In the genomic region with DNA sequence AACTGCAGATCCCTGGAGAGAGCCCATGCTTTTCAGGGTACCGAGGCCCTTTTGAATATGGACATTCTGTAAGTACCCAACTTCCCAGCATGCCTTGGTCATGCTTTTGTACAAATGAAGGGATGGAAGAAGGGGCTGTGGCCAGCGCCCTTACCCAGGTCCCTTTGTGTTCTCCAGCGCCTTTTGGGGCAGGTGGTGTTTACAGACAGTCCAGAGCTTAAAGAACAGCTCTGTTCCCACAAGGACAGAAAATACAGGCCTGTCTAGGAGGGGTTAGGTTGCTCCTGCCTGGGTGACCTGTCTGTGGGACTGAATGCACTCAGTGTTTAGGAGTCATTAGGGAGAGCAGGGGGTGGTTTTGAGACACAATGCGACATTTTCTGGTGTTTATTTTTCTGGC, we compare ENCODE assay signal across 9 mouse cellular contexts. TPM values are rescaled to one million over a fixed set of nuclear protein-coding genes. Genes with fewer than 3 reads are reported as not detected.
DNase-seq lines count a peak whose midpoint lies in the region; ATAC-seq lines count a peak whose summit lies in the region.
"Had no signal": no experiment of that assay in that cellular context is flagged by ENCODE, and none has a peak within 500 bp of the region (broad histone marks: within the 10 kb centered on the region; RNA-seq: fewer than 3 reads in every experiment).

No protein-coding gene starts in this region.

- 44% methylated on average over 4 of the region's 4 CpGs for WGBS in kidney, embryonic 16.5 days
- 43% methylated on average over 4 of the region's 4 CpGs for WGBS in kidney, embryonic 14.5 days
- 22% methylated on average over 4 of the region's 4 CpGs for WGBS in forebrain, embryonic 10.5 days
- WGBS in limb, embryonic 11.5 days, result 32% methylated on average over 4 of the region's 4 CpGs
- 13% methylated on average over 4 of the region's 4 CpGs for WGBS in neural tube, embryonic 15.5 days

- H3K4me2 ChIP-seq in kidney, embryonic 16.5 days (replicated peaks; ENCODE audit: low read depth, low read length), result no peak overlapping the region
- no peak overlapping the region for H3K4me2 ChIP-seq in kidney, embryonic 14.5 days (replicated peaks; ENCODE audit: low read depth, low read length)
- 0 out of 2 replicates have a peak overlapping the region, but pooled peaks have one; percentile 7 for H3K4me2 ChIP-seq in limb, embryonic 11.5 days (ENCODE audit: low read depth, severe bottlenecking)
- H3K4me2 ChIP-seq in neural tube, embryonic 15.5 days, result peak overlapping the region; percentile 15; the same call in 1 of the 2 replicates

- H3K9ac ChIP-seq in kidney, embryonic 16.5 days (replicated peaks; ENCODE audit: low read length), result peak overlapping the region; percentile 6; the same call in 1 of the 2 replicates
- no peak overlapping the region for H3K9ac ChIP-seq in kidney, embryonic 14.5 days (ENCODE audit: low read depth, low read length)
- no peak overlapping the region for H3K9ac ChIP-seq in limb, embryonic 11.5 days (ENCODE audit: low read length)
- H3K9ac ChIP-seq in neural tube, embryonic 15.5 days (replicated peaks), result 0 out of 2 replicates have a peak overlapping the region, but pooled peaks have one; percentile 6

- no peaks in the 10 kb centered on the region for H3K36me3 ChIP-seq in kidney, embryonic 16.5 days (ENCODE audit: insufficient read depth, low read length)
- 0 out of 2 replicates have a peak, but pooled peaks cover 3% of the 10 kb centered on the region for H3K36me3 ChIP-seq in kidney, embryonic 14.5 days (ENCODE audit: control insufficient read depth, insufficient read depth, low read length)
- H3K36me3 ChIP-seq in forebrain, embryonic 10.5 days (replicated peaks), result peaks cover 43% of the 10 kb centered on the region
- no peaks in the 10 kb centered on the region; the same call in 1 of the 2 replicates for H3K36me3 ChIP-seq in limb, embryonic 11.5 days (ENCODE audit: control insufficient read depth, insufficient read depth, low read length)
- no peaks in the 10 kb centered on the region for H3K36me3 ChIP-seq in neural tube, embryonic 15.5 days

- H3K4me1 ChIP-seq in kidney, embryonic 16.5 days (ENCODE audit: insufficient read depth, low read length), result peaks cover 62% of the 10 kb centered on the region
- H3K4me1 ChIP-seq in kidney, embryonic 14.5 days (ENCODE audit: control insufficient read depth, insufficient read depth, low read length), result peaks cover 58% of the 10 kb centered on the region
- peaks cover 77% of the 10 kb centered on the region for H3K4me1 ChIP-seq in forebrain, embryonic 10.5 days
- peaks cover 57% of the 10 kb centered on the region for H3K4me1 ChIP-seq in limb, embryonic 11.5 days (ENCODE audit: control insufficient read depth, insufficient read depth, low read length)
- peaks cover 84% of the 10 kb centered on the region for H3K4me1 ChIP-seq in neural tube, embryonic 15.5 days

- peak; percentile 36 for DNase-seq in forebrain, embryonic 10.5 days (ENCODE audit: extremely low spot score, low spot score)
- peak; percentile 34 for DNase-seq in limb, embryonic 11.5 days (ENCODE audit: low spot score)
- no peak for DNase-seq in urinary bladder, postnatal 25 days (ENCODE audit: low spot score)
- DNase-seq in thymus, postnatal 25 days, result no peak
- DNase-seq in kidney, adult 11 months, result no peak
- DNase-seq: adrenal gland, postnatal 10 days had no signal

- H3K27ac ChIP-seq in kidney, embryonic 16.5 days (ENCODE audit: low read length), result 0 out of 2 replicates have a peak overlapping the region, but pooled peaks have one; percentile 28
- H3K27ac ChIP-seq in kidney, embryonic 14.5 days (ENCODE audit: low read depth, low read length), result no peak overlapping the region
- peak overlapping the region; percentile 72 for H3K27ac ChIP-seq in forebrain, embryonic 10.5 days
- H3K27ac ChIP-seq in limb, embryonic 11.5 days (replicated peaks; ENCODE audit: low read depth, low read length), result peak overlapping the region; percentile 74
- H3K27ac ChIP-seq in neural tube, embryonic 15.5 days (replicated peaks), result peak overlapping the region; percentile 59; the same call in 1 of the 2 replicates

- ATAC-seq in kidney, embryonic 16.5 days (ENCODE audit: low FRiP score, low TSS enrichment), result no peak
- ATAC-seq in kidney, embryonic 14.5 days (ENCODE audit: low FRiP score, low TSS enrichment), result no peak
- ATAC-seq in limb, embryonic 11.5 days (ENCODE audit: insufficient number of reproducible peaks, low FRiP score, low TSS enrichment, low read depth), result no peak
- ATAC-seq in neural tube, embryonic 15.5 days (ENCODE audit: low FRiP score), result no peak

- H3K4me3 ChIP-seq in kidney, embryonic 16.5 days (ENCODE audit: low read length), result no peak overlapping the region
- H3K4me3 ChIP-seq in kidney, embryonic 14.5 days (ENCODE audit: low read length), result no peak overlapping the region
- H3K4me3 ChIP-seq in forebrain, embryonic 10.5 days, result peak overlapping the region; percentile 5; the same call in 1 of the 2 replicates
- H3K4me3 ChIP-seq in limb, embryonic 11.5 days (ENCODE audit: low read depth, low read length), result no peak overlapping the region
- no peak overlapping the region for H3K4me3 ChIP-seq in neural tube, embryonic 15.5 days (replicated peaks)

- H3K27me3 ChIP-seq in kidney, embryonic 16.5 days (ENCODE audit: insufficient read depth, low read length), result no peaks in the 10 kb centered on the region
- no peaks in the 10 kb centered on the region for H3K27me3 ChIP-seq in kidney, embryonic 14.5 days (ENCODE audit: control insufficient read depth, insufficient read depth, low read length)
- no peaks in the 10 kb centered on the region for H3K27me3 ChIP-seq in forebrain, embryonic 10.5 days (ENCODE audit: poor library complexity, severe bottlenecking)
- H3K27me3 ChIP-seq in limb, embryonic 11.5 days (ENCODE audit: control insufficient read depth, insufficient read depth, low read length), result no peaks in the 10 kb centered on the region
- H3K27me3 ChIP-seq in neural tube, embryonic 15.5 days (replicated peaks), result no peaks in the 10 kb centered on the region

- no peaks in the 10 kb centered on the region for H3K9me3 ChIP-seq in kidney, embryonic 16.5 days (ENCODE audit: low read length)
- H3K9me3 ChIP-seq in kidney, embryonic 14.5 days (ENCODE audit: control insufficient read depth, low read length), result no peaks in the 10 kb centered on the region; the same call in 1 of the 2 replicates
- H3K9me3 ChIP-seq in forebrain, embryonic 10.5 days, result peaks cover 12% of the 10 kb centered on the region; the same call in 1 of the 2 replicates
- no peaks in the 10 kb centered on the region for H3K9me3 ChIP-seq in limb, embryonic 11.5 days (ENCODE audit: control insufficient read depth, low read length)
- no peaks in the 10 kb centered on the region for H3K9me3 ChIP-seq in neural tube, embryonic 15.5 days (replicated peaks)

RNA-seq across cellular contexts. Expression of a gene that starts 6.4 kb away (rescaled TPM):
- polyA plus RNA-seq in kidney, embryonic 16.5 days (2015; fragmentation: Nextera tagmentation; extraction: Ambion mirVana), result 30.3 and 30.4 TPM in 2 replicates
- polyA plus RNA-seq in kidney, embryonic 14.5 days (2014; fragmentation: Nextera tagmentation; extraction: Ambion mirVana), result 65.8 and 73.1 TPM in 2 replicates
- 48.2 and 50.1 TPM in 2 replicates for polyA plus RNA-seq in forebrain, embryonic 10.5 days (2016; fragmentation: Nextera tagmentation; extraction: Ambion mirVana)
- 62.5 and 72.5 TPM in 2 replicates for polyA plus RNA-seq in limb, embryonic 11.5 days (2014; fragmentation: Nextera tagmentation; extraction: Ambion mirVana)
- 56.6 and 59.9 TPM in 2 replicates for polyA plus RNA-seq in neural tube, embryonic 15.5 days (2015; fragmentation: Nextera tagmentation; extraction: Ambion mirVana)

Comparison
In these comparisons a context has a peak if more than half of its experiments do, and no peak if none do; other contexts are left out.
1. H3K9ac ChIP-seq: peak in kidney, embryonic 16.5 days (single experiment) and neural tube, embryonic 15.5 days (single experiment); none in kidney, embryonic 14.5 days (single experiment) and limb, embryonic 11.5 days (single experiment).
2. H3K4me2 ChIP-seq: peak in limb, embryonic 11.5 days (single experiment) and neural tube, embryonic 15.5 days (single experiment); none in kidney, embryonic 16.5 days (single experiment) and kidney, embryonic 14.5 days (single experiment).
3. DNase-seq: peak in forebrain, embryonic 10.5 days (single experiment) and limb, embryonic 11.5 days (single experiment); none in urinary bladder, postnatal 25 days (single experiment), thymus, postnatal 25 days (single experiment) and kidney, adult 11 months (single experiment).